In genomic region chr5:52116404-52116803, GRCm38 (mm10) we compare ENCODE assay signal across 8 mouse cellular contexts.
A peak's percentile ranks its signal among the peaks of the same experiment; 100 is the strongest.
DNase-seq lines count a peak whose midpoint lies in the region; ATAC-seq and TF ChIP-seq lines count a peak whose summit lies in the region.

No protein-coding gene starts in this region.

- 1% methylated on average over 17 of the region's 17 CpGs for WGBS in forebrain, embryonic 10.5 days
- 3% methylated on average over 17 of the region's 17 CpGs for WGBS in neural tube, embryonic 15.5 days

- peak overlapping the region; percentile 100 for H3K4me2 ChIP-seq in neural tube, embryonic 15.5 days

- peak overlapping the region; percentile 81 for H3K4me3 ChIP-seq in ES-E14 (ENCODE audit: insufficient read depth in 1 of 2, low read depth in 1 of 2, low read length in 2 of 2, poor library complexity in 1 of 2, severe bottlenecking in 1 of 2)
- peak overlapping the region; percentile 69 for H3K4me3 ChIP-seq in forebrain, embryonic 10.5 days
- peak overlapping the region; percentile 65 for H3K4me3 ChIP-seq in neural tube, embryonic 15.5 days (replicated peaks)

- no peaks in the 10 kb centered on the region for H3K36me3 ChIP-seq in ES-E14 (ENCODE audit: control insufficient read depth, insufficient read depth, low read length, poor library complexity, severe bottlenecking)
- no peaks in the 10 kb centered on the region for H3K36me3 ChIP-seq in forebrain, embryonic 10.5 days (replicated peaks)
- no peaks in the 10 kb centered on the region for H3K36me3 ChIP-seq in neural tube, embryonic 15.5 days

- in situ Hi-C loops in ES-E14 (cut with MboI; ENCODE audit: low sequenced_read_pairs in 2 of 2, unreplicated experiment in 2 of 2): no loop called here

- H3K9me3 ChIP-seq in ES-E14 (ENCODE audit: control insufficient read depth, insufficient read depth, low read depth, low read length): no peaks in the 10 kb centered on the region
- no peaks in the 10 kb centered on the region for H3K9me3 ChIP-seq in forebrain, embryonic 10.5 days
- no peaks in the 10 kb centered on the region for H3K9me3 ChIP-seq in neural tube, embryonic 15.5 days (replicated peaks)

- peaks cover 0 to 7% of the 10 kb centered on the region in 2 experiments; a peak in 2 of 4 replicates for H3K4me1 ChIP-seq in ES-E14 (ENCODE audit: control insufficient read depth in 2 of 2, insufficient read depth in 2 of 2, low read length in 2 of 2, poor library complexity in 1 of 2)
- H3K4me1 ChIP-seq in forebrain, embryonic 10.5 days: peaks cover 41% of the 10 kb centered on the region
- peaks cover 40% of the 10 kb centered on the region for H3K4me1 ChIP-seq in neural tube, embryonic 15.5 days

- no peak overlapping the region for H3K9ac ChIP-seq in ES-E14 (ENCODE audit: insufficient read depth, low read depth, low read length, poor library complexity, severe bottlenecking)
- H3K9ac ChIP-seq in neural tube, embryonic 15.5 days (replicated peaks): peak overlapping the region; percentile 64; the same call in 1 of the 2 replicates

- H3K27me3 ChIP-seq in forebrain, embryonic 10.5 days (ENCODE audit: poor library complexity, severe bottlenecking): peaks cover 67% of the 10 kb centered on the region
- peaks cover 12% of the 10 kb centered on the region; the same call in 1 of the 2 replicates for H3K27me3 ChIP-seq in neural tube, embryonic 15.5 days (replicated peaks)

- peak; percentile 5 for ATAC-seq in neural tube, embryonic 15.5 days (ENCODE audit: low FRiP score)
- no peak for ATAC-seq in megakaryocyte progenitor cell, adult 5-6 weeks (replicated peaks; ENCODE audit: poor library complexity)

- peak; percentile 6 for DNase-seq in kidney, adult 9 months
- no peak for DNase-seq in kidney, adult 18-20 months
- no peak for DNase-seq in ES-E14 (ENCODE audit: low read depth, low spot score)
- DNase-seq in forebrain, embryonic 10.5 days (ENCODE audit: extremely low spot score, low spot score): no peak
- peak; percentile 21 for DNase-seq in kidney, postnatal 10 days
- DNase-seq in thymus, adult 18-20 months: no peak

- H3K27ac ChIP-seq in ES-E14 (ENCODE audit: insufficient read depth, low read depth, low read length, poor library complexity, severe bottlenecking): no peak overlapping the region
- no peak overlapping the region for H3K27ac ChIP-seq in forebrain, embryonic 10.5 days
- H3K27ac ChIP-seq in neural tube, embryonic 15.5 days (replicated peaks): peak overlapping the region; percentile 83

TF ChIP-seq in ES-E14, 5 proteins besides CTCF, POLR2A, EP300 and RAD21:
- no peak for TF ChIP-seq ZC3H11A (IDR thresholded peaks at IDR 0.05; ENCODE audit: borderline replicate concordance, low read depth, low read length)
- TF ChIP-seq CHD2 (IDR thresholded peaks at IDR 0.05; ENCODE audit: low read depth, low read length): no peak
- TF ChIP-seq HCFC1 (IDR thresholded peaks at IDR 0.05; ENCODE audit: borderline replicate concordance, insufficient read depth, low read length): no peak
- TF ChIP-seq ZNF384 (IDR thresholded peaks at IDR 0.05; ENCODE audit: low read depth, low read length): no peak
- no peak for TF ChIP-seq MAFK (IDR thresholded peaks at IDR 0.05; ENCODE audit: insufficient read depth, low read depth, low read length)
TF ChIP-seq in ES-E14: peak in this region for 0.

Comparison
In these comparisons a context has a peak if more than half of its experiments do, and no peak if none do; other contexts are left out.
1. DNase-seq: peak in kidney, adult 9 months (single experiment) and kidney, postnatal 10 days (single experiment); none in kidney, adult 18-20 months (single experiment), ES-E14 (single experiment), forebrain, embryonic 10.5 days (single experiment) and thymus, adult 18-20 months (0 of 2).
2. Peak in every context shown above with its lines, with median percentiles within 50 percentile points of each other: H3K4me3 ChIP-seq.